Mouse (Mus musculus) megakaryocyte, embryonic 14.5 days (primary cell): ENCODE results near the gene Gm8453.
"Not testable (repeated sequence)": the region's sequence is repeated elsewhere in the genome, so short reads cannot be mapped to it uniquely, and the experiment has no call there.

Source experiments
- FLI1 ChIP-seq: IDR thresholded peaks from 2 replicates; pipeline ENCODE4 v1.6.1; 2012; ENCODE audit warnings: low read length, inconsistent platforms, mixed read lengths
- GATA1 ChIP-seq: IDR thresholded peaks from 3 replicates; pipeline ENCODE4 v1.6.1; 2012; ENCODE audit warnings: mixed read lengths, low read length, inconsistent platforms, borderline replicate concordance

DNA sequence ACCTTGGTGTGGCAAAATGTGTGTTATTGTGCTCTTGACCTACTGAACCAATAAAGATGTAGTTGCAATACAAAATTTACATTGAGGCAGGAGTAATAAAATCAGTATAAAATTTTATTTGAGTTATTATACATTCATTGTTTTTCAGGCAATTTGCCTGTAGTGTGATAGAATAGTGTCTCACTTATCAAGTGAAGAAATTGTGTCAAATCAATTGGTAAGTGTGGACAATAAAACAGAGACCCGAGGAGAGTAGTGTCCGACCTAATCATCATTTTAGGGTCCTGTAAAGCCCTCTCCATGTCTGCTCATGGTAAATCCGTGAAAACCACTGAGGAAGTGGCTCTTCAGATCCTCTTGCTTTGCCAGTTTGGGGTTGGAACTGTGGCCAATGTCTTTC, 40.2 kb downstream of the Gm8453 start, which contains the start of gene Vmn1r143:
- not testable (repeated sequence) for TF ChIP-seq GATA1, FLI1
